Mouse (Mus musculus): ENCODE results near the gene Hs3st3a1.

DNA sequence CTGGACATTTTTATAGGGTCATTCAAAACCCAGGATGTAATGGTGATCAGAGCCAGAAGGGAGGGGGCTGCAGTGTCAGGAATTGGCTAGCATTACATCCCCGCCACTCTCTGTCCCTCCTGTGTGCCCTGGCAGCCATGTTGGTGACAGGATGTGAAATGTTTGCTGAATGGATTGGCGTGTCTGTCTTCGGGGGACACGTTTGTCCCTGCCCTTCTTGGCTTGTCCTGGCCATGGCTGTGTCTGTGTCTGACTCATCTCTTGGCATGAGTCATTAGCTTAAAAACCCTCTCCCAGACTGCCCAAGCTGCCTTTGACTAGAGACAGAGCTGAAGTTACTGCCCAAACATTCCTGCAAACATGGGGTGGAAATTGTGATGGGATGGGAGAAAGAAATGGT, 33.6 kb downstream of the Hs3st3a1 start:
- TF ChIP-seq CTCF (IDR thresholded peaks at IDR 0.05 in 2 of 3, conservative IDR thresholded peaks at IDR 0.05 in 1 of 3; ENCODE audit: control insufficient read depth in 1 of 3, insufficient read depth in 1 of 3, low read depth in 2 of 3, low read length in 3 of 3, poor library complexity in 1 of 3, severe bottlenecking in 1 of 3) (no peak), RCOR1 (IDR thresholded peaks at IDR 0.05; ENCODE audit: low read depth, low read length) (no peak)

Measured in MEL (cell line).